Mouse (Mus musculus) thymus, postnatal 0 days (tissue): ENCODE results near the gene Olfr592. TPM values are rescaled to one million over a fixed set of nuclear protein-coding genes. Genes with fewer than 3 reads are reported as not detected.
"Not testable (repeated sequence)": the region's sequence is repeated elsewhere in the genome, so short reads cannot be mapped to it uniquely, and the experiment has no call there.

Source experiments
- DNase-seq: peaks from one replicate; pipeline ENCODE4 v3.0.0-alpha.2; 2015; ENCODE audit warnings: low spot score
- polyA plus RNA-seq: library from polyadenylated mRNA; unstranded; fragments of >200 nt; fragmentation: Nextera tagmentation; extraction: Ambion mirVana; gene quantifications from 2 replicates; pipeline ENCODE4 v1.2.1, GENCODE M21; 2015

Gene Olfr592
- not detected in 2 replicates for polyA plus RNA-seq

DNA sequence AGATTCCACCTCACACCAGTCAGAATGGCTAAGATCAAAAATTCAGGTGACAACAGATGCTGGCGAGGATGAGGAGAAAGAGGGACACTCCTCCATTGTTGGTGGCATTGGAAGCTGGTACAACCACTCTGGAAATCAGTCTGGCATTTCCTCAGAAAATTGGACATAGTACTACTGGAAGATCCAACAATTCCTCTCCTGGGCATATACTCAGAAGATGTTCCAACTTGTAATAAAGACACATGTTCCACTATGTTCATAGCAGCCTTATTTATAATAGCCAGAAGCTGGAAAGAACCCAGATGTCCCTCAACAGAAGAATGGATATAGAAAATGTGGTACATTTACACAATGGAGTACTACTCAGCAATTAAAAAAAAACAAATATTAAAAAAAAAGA lies at the start of gene Olfr592:
TSS of gene Olfr592 (plus strand) at position 301 of the 400 bp plus-strand sequence.
- not testable (repeated sequence) for DNase-seq

DNA sequence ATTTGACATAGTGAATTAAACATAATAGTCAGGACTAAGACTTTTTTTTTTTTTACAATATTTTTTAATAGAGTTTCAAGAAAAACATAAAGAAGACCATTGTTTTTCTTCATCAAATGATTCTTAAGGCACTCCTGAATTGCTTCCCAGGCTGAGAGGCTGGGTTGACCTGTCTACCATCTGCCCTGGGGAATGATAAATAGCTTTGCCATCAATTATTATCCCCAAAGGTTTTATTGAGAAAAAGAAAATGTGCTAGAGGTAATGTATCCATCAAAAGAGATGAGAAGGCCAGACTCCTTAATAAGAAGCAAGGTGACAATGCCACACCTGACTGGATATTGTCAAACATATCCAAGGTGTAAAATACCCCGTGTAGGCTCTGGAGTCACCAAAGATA lies 44.0 kb upstream of the Olfr592 start, which contains the start of gene Olfr588-ps1:
TSS of gene Olfr588-ps1 (plus strand) at position 301 of the 400 bp plus-strand sequence.
- no peak for DNase-seq

DNA sequence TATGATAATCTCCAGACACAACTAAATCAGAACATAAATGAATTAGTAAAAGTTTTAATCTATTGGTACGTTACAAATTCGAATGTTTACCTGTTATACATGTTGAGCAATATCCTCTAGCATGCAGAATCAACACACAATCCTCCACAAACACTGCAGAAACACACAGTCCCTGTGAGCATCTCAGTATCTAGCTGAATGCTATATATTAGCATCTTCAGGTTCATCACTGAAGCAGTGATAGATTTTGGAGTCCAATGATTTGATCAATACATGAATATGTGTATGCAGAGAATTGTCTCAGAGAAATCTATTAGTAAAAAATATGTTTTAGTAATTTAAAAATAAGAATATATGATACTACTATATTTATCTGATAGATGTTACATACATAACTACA lies 28.3 kb upstream of the Olfr592 start, which contains the start of gene Olfr589:
TSS of gene Olfr589 (minus strand) at position 101 of the 400 bp plus-strand sequence.
- DNase-seq, result no peak

DNA sequence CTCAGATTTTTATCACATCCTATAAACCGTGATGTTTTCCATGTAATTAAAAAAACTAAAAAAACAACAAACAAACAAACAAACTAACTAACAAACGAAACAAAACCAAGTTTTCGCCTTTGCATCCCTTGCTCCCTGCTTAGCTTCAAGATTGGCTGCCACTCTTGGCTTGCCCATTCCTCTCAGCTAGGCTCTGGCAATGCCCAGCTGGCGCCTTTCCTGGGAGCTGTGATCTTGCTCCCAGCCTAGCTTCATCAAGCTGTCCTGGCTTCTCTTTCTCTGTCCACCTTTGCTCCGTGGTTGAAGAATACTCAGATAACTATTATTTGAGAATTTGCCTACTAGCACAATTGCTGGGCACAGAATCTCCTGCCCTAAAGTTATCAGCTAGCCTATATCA lies 14.9 kb upstream of the Olfr592 start:
- no peak for DNase-seq

DNA sequence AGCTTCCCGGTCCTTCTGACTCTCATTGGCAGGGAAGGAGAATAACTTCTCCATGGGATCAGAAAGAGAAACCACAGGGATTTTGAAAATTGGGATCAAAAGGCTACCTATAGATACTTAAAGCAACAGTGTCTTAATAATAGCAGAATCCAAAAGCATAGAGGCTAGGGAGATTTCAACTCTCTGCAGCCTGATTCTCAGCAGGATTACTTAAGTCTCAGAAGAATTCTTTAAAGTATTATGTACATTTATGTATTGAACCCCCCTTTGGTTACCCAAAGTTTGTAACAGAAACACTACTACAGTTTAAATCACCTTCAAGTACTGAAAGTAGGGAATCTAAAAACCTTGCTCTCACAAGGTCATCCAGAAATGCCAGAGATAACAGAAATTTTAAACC lies 6.4 kb upstream of the Olfr592 start, which contains the start of gene Olfr591:
TSS of gene Olfr591 (minus strand) at position 101 of the 400 bp plus-strand sequence.
- DNase-seq, result no peak

DNA sequence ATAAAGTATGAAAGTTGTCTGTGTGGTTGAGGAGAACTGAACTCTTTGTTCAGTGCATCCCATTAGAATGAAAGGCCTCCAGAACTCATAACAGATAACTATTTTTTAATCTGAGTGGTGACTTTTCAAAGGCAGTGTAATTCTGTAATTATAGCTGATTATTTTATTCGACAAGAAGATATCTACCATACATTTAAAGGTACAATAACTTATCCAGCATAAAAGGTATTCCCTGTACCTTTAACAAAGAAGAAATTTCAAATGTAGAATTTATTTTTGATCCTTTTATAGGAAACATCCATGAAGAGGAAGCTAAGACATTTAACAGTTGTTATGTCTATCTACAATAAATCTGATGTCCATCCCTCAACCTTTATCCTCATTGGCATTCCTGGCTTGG lies 27.0 kb downstream of the Olfr592 start, which contains the start of gene Olfr593:
TSS of gene Olfr593 (plus strand) at position 301 of the 400 bp plus-strand sequence.
- no peak for DNase-seq

DNA sequence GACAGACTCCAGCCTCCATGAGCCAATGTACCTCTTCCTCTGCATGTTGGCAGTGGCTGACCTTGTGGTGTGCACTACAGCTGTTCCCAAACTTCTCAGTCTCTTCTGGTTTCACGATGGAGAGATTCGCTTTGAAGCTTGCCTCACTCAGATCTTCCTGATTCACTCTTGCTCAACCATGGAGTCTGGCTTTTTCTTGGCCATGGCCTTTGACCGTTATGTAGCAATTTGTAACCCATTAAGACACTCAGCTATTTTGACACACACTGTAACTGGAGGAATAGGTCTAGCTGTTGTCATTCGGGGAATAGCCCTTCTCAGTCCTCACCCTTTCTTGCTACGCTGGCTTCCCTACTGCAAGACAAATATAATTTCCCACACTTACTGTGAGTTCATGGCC lies 27.4 kb downstream of the Olfr592 start:
- not testable (repeated sequence) for DNase-seq

DNA sequence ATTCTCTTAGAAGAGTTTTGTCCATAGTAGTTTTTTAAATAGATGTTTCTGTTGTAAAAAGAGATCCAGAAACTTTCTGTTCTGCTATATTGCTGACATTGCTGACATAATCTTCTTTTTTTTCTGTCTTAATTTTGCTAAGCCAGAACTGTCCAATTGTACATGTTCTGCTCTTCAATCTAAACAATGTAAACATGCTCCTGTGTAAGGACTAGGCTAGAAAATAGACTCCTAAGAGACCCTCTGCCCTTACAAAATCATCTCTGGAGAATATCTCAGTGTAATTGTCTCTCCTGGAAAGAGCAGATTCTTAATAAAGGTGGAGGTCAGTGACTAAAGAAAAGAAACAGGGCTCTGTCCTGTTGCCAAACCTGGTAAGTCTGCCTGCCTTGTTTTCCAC lies 32.1 kb downstream of the Olfr592 start, which contains the start of gene Olfr594:
TSS of gene Olfr594 (plus strand) at position 301 of the 400 bp plus-strand sequence.
- no peak for DNase-seq

Other genes with a start within 250 kb of the Olfr592 start
- gene Olfr573-ps1, start 242.2 kb upstream of the Olfr592 start, polyA plus RNA-seq, result not detected in 2 replicates
- not detected in 2 replicates for gene Olfr574, start 236.3 kb upstream of the Olfr592 start, polyA plus RNA-seq
- gene Olfr575, start 226.0 kb upstream of the Olfr592 start, polyA plus RNA-seq, result not detected in 2 replicates
- gene Olfr576, start 222.1 kb upstream of the Olfr592 start, polyA plus RNA-seq, result not detected in 2 replicates
- gene Olfr577, start 208.9 kb upstream of the Olfr592 start, polyA plus RNA-seq, result not detected in 2 replicates
- not detected in 2 replicates for gene Olfr578, start 195.5 kb upstream of the Olfr592 start, polyA plus RNA-seq
- not detected in 2 replicates for gene Olfr582, start 146.8 kb upstream of the Olfr592 start, polyA plus RNA-seq
- gene Olfr583, start 133.5 kb upstream of the Olfr592 start, polyA plus RNA-seq, result not detected in 2 replicates
- gene Olfr584, start 102.9 kb upstream of the Olfr592 start, polyA plus RNA-seq, result not detected in 2 replicates
- not detected in 2 replicates for gene Olfr585, start 87.1 kb upstream of the Olfr592 start, polyA plus RNA-seq
- gene Olfr586, start 59.2 kb upstream of the Olfr592 start, polyA plus RNA-seq, result not detected in 2 replicates
- gene Olfr588-ps1, start 43.9 kb upstream of the Olfr592 start, polyA plus RNA-seq, result not detected in 2 replicates
- gene Olfr589, start 28.4 kb upstream of the Olfr592 start, polyA plus RNA-seq, result not detected in 2 replicates
- not detected in 2 replicates for gene Olfr591, start 6.5 kb upstream of the Olfr592 start, polyA plus RNA-seq
- not detected in 2 replicates for gene Olfr593, start 27.1 kb downstream of the Olfr592 start, polyA plus RNA-seq
- not detected in 2 replicates for gene Olfr594, start 32.2 kb downstream of the Olfr592 start, polyA plus RNA-seq
- not detected in 2 replicates for gene Usp17ld, start 67.7 kb downstream of the Olfr592 start, polyA plus RNA-seq
- gene Olfr596, start 120.8 kb downstream of the Olfr592 start, polyA plus RNA-seq, result not detected in 2 replicates
- gene Olfr597, start 131.5 kb downstream of the Olfr592 start, polyA plus RNA-seq, result not detected in 2 replicates
- not detected in 2 replicates for gene Olfr598, start 138.8 kb downstream of the Olfr592 start, polyA plus RNA-seq
- gene Olfr599, start 151.1 kb downstream of the Olfr592 start, polyA plus RNA-seq, result not detected in 2 replicates
- gene Olfr600, start 164.9 kb downstream of the Olfr592 start, polyA plus RNA-seq, result not detected in 2 replicates
- gene Olfr601, start 177.9 kb downstream of the Olfr592 start, polyA plus RNA-seq, result not detected in 2 replicates
- not detected in 2 replicates for gene Olfr603, start 201.4 kb downstream of the Olfr592 start, polyA plus RNA-seq
- not detected in 2 replicates for gene Usp17lc, start 230.3 kb downstream of the Olfr592 start, polyA plus RNA-seq